Mouse (Mus musculus): ENCODE measurements around the gene Celf5. TPM values are rescaled to one million over a fixed set of nuclear protein-coding genes. Genes with fewer than 3 reads are reported as not detected.

The Celf5 gene
- polyA plus RNA-seq, 1 experiment = 3.3 TPM

DNA sequence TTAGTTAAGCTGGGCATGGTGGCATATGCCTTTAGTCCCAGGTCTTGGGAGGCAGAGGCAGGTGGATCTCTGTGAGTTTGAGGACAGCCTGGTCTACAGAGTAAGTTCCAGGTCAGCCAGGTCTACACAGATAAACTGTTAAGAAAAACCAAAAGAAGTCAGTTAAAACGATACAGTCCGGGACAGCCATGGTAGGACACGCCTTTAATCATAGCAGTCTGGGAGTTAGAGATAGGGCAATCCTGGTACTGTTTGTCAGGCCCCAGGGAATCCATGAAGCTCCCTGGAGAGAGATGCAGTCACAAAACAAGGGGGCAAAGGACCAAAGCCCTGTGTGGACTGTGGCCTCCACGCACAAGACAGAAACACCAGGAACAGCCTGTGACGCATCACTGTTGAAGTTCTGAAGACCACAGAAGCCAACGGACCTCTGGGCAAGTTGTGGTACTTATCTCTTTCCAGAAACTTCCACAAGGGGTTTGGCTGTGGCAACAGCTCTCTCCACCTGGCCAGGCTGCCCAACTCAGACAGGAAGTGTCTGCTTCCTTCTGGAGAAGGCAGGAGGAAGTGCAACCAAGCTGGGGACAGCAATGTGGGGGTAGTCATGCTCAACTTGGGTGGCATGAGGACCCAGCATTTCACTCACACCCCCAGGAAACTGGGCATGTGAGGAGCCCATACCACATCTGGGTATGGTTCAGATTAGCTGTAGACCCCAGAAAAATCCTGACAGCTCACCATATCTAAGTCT, 36.9 kb upstream of the Celf5 start:
- Histone ChIP-seq H3K36me3 (ENCODE audit: control insufficient read depth, insufficient read depth, low read length) (no peaks in the 10 kb centered on the region), H3K4me1 (ENCODE audit: control insufficient read depth, insufficient read depth, insufficient read length, low read length) (peaks cover 25% of the 10 kb centered on the region), H3K27me3 (ENCODE audit: control insufficient read depth, insufficient read depth, low read length) (no peaks in the 10 kb centered on the region), H3K27ac (ENCODE audit: insufficient read depth, low read depth, low read length) (peak overlapping the region; percentile 10; the same call in 1 of the 2 replicates), H3K4me3 (ENCODE audit: low read depth, low read length) (no peak overlapping the region)
- TF ChIP-seq CTCF (IDR thresholded peaks at IDR 0.05; ENCODE audit: extremely low read depth, insufficient read length, insufficient replicate concordance, low read depth, low read length) (no peak), POLR2A (IDR thresholded peaks at IDR 0.05; ENCODE audit: low read depth, low read length) (no peak)
- 43% methylated on average over 6 of the region's 6 CpGs for WGBS

DNA sequence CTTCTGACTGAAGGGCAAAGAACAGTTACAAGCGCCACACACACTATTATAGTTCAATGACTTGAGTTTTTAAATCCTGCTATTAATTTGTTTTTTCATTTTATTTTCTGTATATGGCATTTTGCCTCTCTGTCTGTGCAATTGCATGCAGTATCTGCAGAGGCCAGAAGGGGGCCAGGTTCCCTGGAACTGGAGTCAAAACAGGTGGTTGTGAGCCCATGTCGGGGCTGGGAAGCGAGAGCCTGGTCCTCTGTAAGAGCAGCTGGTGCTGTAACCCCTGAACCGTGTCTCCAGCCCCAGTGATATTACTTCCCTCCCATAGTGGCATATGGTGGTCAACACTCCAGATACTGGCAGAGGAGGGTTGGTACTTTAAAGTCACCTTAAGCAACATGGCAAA, 36.0 kb upstream of the Celf5 start:
- Histone ChIP-seq H3K27me3 (ENCODE audit: control insufficient read depth, insufficient read depth, low read length) (no peaks in the 10 kb centered on the region), H3K4me3 (ENCODE audit: low read depth, low read length) (no peak overlapping the region), H3K4me1 (ENCODE audit: control insufficient read depth, insufficient read depth, insufficient read length, low read length) (peaks cover 16% of the 10 kb centered on the region), H3K27ac (ENCODE audit: insufficient read depth, low read depth, low read length) (no peak overlapping the region), H3K36me3 (ENCODE audit: control insufficient read depth, insufficient read depth, low read length) (no peaks in the 10 kb centered on the region)
- TF ChIP-seq CTCF (IDR thresholded peaks at IDR 0.05; ENCODE audit: extremely low read depth, insufficient read length, insufficient replicate concordance, low read depth, low read length) (peak; percentile 58; the same call in 1 of the 2 replicates), POLR2A (IDR thresholded peaks at IDR 0.05; ENCODE audit: low read depth, low read length) (no peak)
- WGBS = 18% methylated on average over 4 of the region's 4 CpGs

DNA sequence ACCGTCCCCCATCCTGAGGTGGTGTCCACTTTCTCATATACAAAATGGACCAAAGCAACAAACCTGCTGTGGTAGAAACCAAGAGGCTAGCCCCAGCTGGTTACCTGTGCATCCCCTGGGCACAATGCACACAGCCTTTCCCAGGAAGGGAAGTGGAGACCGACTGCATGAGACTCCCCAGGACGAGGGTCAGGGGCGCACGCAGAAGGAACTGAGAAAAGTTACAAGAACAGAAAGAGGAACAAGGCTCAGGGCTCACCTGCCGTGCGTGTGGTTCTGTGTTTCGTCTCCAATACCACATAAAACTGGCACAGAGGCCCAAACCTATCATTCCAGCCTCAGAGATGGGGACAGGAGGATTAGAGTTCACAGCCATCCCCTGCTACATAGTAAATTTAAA, 34.7 kb upstream of the Celf5 start:
- 81% methylated on average over 8 of the region's 8 CpGs for WGBS
- no peak overlapping the region for H3K27ac ChIP-seq (ENCODE audit: insufficient read depth, low read depth, low read length)
- H3K4me3 ChIP-seq (ENCODE audit: low read depth, low read length) = no peak overlapping the region
- H3K27me3 ChIP-seq (ENCODE audit: control insufficient read depth, insufficient read depth, low read length) = no peaks in the 10 kb centered on the region
- no peak for TF ChIP-seq POLR2A (IDR thresholded peaks at IDR 0.05; ENCODE audit: low read depth, low read length)
- TF ChIP-seq CTCF (IDR thresholded peaks at IDR 0.05; ENCODE audit: extremely low read depth, insufficient read length, insufficient replicate concordance, low read depth, low read length) = no peak
- H3K36me3 ChIP-seq (ENCODE audit: control insufficient read depth, insufficient read depth, low read length) = no peaks in the 10 kb centered on the region
- peaks cover 13% of the 10 kb centered on the region for H3K4me1 ChIP-seq (ENCODE audit: control insufficient read depth, insufficient read depth, insufficient read length, low read length)

DNA sequence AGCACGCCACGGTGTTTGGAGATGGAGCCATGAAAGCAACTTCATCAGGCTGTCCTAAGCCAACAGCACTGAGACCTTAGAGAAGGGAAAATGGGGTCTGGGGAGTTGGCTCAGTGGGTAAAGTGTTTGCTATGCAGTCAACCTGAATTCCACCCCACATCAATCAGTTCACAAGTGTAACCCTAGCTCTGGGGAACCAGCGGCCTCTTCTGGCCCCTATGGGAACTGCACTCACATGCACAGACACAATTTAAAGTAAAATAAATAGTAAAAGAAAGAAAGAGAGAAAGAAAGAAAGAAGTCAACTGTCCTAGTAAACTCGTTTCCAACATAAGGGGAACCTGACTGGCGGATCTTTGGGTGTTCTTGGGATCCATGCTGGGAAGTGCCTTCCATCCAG, 31.3 kb upstream of the Celf5 start:
- Histone ChIP-seq H3K36me3 (ENCODE audit: control insufficient read depth, insufficient read depth, low read length) (no peaks in the 10 kb centered on the region), H3K4me1 (ENCODE audit: control insufficient read depth, insufficient read depth, insufficient read length, low read length) (peaks cover 8% of the 10 kb centered on the region), H3K4me3 (ENCODE audit: low read depth, low read length) (no peak overlapping the region), H3K27me3 (ENCODE audit: control insufficient read depth, insufficient read depth, low read length) (no peaks in the 10 kb centered on the region), H3K27ac (ENCODE audit: insufficient read depth, low read depth, low read length) (no peak overlapping the region)
- no peak for TF ChIP-seq POLR2A (IDR thresholded peaks at IDR 0.05; ENCODE audit: low read depth, low read length)
- TF ChIP-seq CTCF (IDR thresholded peaks at IDR 0.05; ENCODE audit: extremely low read depth, insufficient read length, insufficient replicate concordance, low read depth, low read length) = no peak
- 87% methylated on average over 5 of the region's 5 CpGs for WGBS

DNA sequence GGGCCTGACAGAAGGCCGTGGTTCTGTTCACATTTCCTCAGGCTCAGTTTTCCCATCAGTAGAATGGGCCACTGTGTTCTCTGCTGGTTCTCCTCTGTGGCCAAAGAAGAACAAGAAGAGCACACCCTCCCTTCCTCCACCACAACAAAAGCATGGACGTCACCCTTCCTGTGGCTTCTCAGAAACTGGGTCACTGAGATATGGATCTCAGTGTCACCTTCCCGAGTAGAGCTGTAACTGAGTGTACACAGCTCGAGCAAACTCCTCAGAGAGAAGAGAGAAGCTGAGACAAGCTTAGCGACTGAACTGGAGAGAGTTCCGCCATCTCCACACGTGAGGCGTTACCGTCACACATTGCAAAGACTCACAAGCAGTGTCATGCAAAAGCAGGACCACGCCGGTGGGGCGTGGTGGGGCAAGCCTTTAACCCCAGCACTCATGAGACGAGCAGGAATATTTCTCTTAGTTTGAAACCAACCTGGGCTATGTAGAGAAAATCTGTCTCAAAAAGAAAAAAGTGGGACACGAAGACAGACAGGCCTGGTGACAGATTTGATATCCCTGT, 27.8 kb upstream of the Celf5 start:
- TF ChIP-seq CTCF (IDR thresholded peaks at IDR 0.05; ENCODE audit: extremely low read depth, insufficient read length, insufficient replicate concordance, low read depth, low read length) (no peak), POLR2A (IDR thresholded peaks at IDR 0.05; ENCODE audit: low read depth, low read length) (no peak)
- no peaks in the 10 kb centered on the region for H3K27me3 ChIP-seq (ENCODE audit: control insufficient read depth, insufficient read depth, low read length)
- no peaks in the 10 kb centered on the region for H3K36me3 ChIP-seq (ENCODE audit: control insufficient read depth, insufficient read depth, low read length)
- no peak overlapping the region for H3K27ac ChIP-seq (ENCODE audit: insufficient read depth, low read depth, low read length)
- 51% methylated on average over 14 of the region's 14 CpGs for WGBS
- no peak overlapping the region for H3K4me3 ChIP-seq (ENCODE audit: low read depth, low read length)
- no peaks in the 10 kb centered on the region for H3K4me1 ChIP-seq (ENCODE audit: control insufficient read depth, insufficient read depth, insufficient read length, low read length)

DNA sequence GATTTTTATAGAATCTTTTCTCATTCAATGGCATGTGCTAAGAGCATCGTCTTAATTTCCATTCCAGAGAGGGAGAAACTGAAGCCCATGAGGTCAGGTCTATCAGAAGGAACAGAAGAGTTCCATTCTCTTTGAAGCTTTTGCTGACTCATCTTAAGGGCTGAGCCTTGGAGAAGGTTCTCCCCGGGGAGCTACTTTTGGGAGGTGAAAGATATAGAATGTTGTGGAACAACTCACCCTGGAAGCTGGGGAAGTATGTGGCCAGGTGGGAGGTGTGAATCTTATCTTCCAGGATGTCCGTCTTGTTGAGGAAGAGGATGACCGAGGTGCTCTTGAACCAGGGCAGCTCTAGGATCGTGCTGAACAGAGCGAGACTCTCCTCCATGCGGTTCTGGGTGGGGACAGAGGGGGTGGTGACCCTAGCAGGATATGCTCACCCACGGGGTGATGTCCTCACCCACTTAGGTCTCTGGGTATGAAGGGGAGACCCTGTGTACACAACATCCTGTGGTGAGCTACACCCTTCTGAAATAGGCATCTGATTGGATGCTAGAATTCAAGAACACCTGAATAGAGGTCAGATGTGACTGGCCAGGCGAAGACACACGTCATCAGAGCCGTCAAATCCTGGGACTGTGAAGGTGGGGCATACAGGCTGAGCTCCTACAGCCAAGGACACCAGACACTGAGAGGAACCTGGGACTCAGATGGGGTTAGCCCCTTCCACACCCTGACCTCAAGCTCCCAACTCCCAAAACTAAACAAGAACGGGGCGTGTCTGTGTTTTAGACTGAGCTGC, 25.4 kb upstream of the Celf5 start:
- TF ChIP-seq POLR2A (IDR thresholded peaks at IDR 0.05; ENCODE audit: low read depth, low read length) (no peak), CTCF (IDR thresholded peaks at IDR 0.05; ENCODE audit: extremely low read depth, insufficient read length, insufficient replicate concordance, low read depth, low read length) (no peak)
- Histone ChIP-seq H3K4me1 (ENCODE audit: control insufficient read depth, insufficient read depth, insufficient read length, low read length) (peaks cover under 1% of the 10 kb centered on the region), H3K36me3 (ENCODE audit: control insufficient read depth, insufficient read depth, low read length) (no peaks in the 10 kb centered on the region), H3K27me3 (ENCODE audit: control insufficient read depth, insufficient read depth, low read length) (no peaks in the 10 kb centered on the region), H3K27ac (ENCODE audit: insufficient read depth, low read depth, low read length) (no peak overlapping the region), H3K4me3 (ENCODE audit: low read depth, low read length) (no peak overlapping the region)
- WGBS = 47% methylated on average over 13 of the region's 13 CpGs

DNA sequence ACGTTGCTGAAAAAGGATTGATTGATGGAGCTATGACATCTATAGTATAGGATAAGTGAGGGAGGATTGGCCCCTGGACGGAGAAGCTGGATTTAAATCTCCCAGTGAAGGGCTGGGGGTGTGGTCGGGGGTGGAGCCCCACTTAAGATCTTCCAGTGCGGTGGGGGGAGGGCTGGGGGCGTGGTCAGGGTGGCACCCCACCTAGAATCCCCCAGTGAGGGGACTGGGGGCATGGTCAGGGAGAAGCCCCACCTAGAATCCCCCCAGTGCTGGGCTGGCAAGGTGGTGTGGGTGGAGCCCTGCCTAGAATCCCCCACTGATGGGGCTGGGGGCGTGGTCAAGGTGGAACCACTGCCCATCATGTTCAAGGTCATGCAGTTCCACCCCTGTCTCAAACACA, 24.6 kb upstream of the Celf5 start:
- Histone ChIP-seq H3K4me3 (ENCODE audit: low read depth, low read length) (no peak overlapping the region), H3K4me1 (ENCODE audit: control insufficient read depth, insufficient read depth, insufficient read length, low read length) (peaks cover 3% of the 10 kb centered on the region), H3K27me3 (ENCODE audit: control insufficient read depth, insufficient read depth, low read length) (no peaks in the 10 kb centered on the region), H3K27ac (ENCODE audit: insufficient read depth, low read depth, low read length) (no peak overlapping the region), H3K36me3 (ENCODE audit: control insufficient read depth, insufficient read depth, low read length) (no peaks in the 10 kb centered on the region)
- no peak for TF ChIP-seq POLR2A (IDR thresholded peaks at IDR 0.05; ENCODE audit: low read depth, low read length)
- TF ChIP-seq CTCF (IDR thresholded peaks at IDR 0.05; ENCODE audit: extremely low read depth, insufficient read length, insufficient replicate concordance, low read depth, low read length) = no peak
- 35% methylated on average over 6 of the region's 6 CpGs for WGBS

Data from small intestine, adult 2 months (tissue).